Mouse (Mus musculus) CH12.LX (cell line): Measurements from ENCODE around the gene Ltn1. TPM values are rescaled to one million over a fixed set of nuclear protein-coding genes. Genes with fewer than 3 reads are reported as not detected.

Experiments
- DNase-seq: peaks from one replicate; pipeline ENCODE4 v3.0.0-alpha.2; 2013; ENCODE audit errors: extremely low read depth
- H3K27ac ChIP-seq: 2 replicates; pipeline ENCODE4 v1.5.1; 2012; ENCODE audit warnings: low read depth, mild to moderate bottlenecking, control low read depth, moderate library complexity; ENCODE audit not compliant: insufficient read depth
- H3K27me3 ChIP-seq: replicated peaks from 2 replicates; pipeline ENCODE3; 2012; ENCODE audit warnings: inconsistent platforms
- H3K36me3 ChIP-seq, 2 experiments: replicated peaks in 1 of 2; 2 replicates each; pipeline versions ENCODE3 to v1.6.1; 2012; ENCODE audit warnings: inconsistent platforms in 1 of 2, low read length in 1 of 2, mild to moderate bottlenecking in 1 of 2, mixed read lengths in 1 of 2, moderate library complexity in 1 of 2; ENCODE audit not compliant: control insufficient read depth in 1 of 2, insufficient read depth in 1 of 2
- H3K4me1 ChIP-seq, 2 experiments: 2 replicates each; pipeline ENCODE4 v1.6.1; 2012; ENCODE audit warnings: inconsistent platforms in 1 of 2, moderate library complexity in 1 of 2; ENCODE audit not compliant: insufficient read depth in 2 of 2, control insufficient read depth in 1 of 2
- H3K4me2 ChIP-seq: 2 replicates; pipeline ENCODE4 v1.6.1; 2012; ENCODE audit warnings: low read depth, mild to moderate bottlenecking, control low read depth; ENCODE audit not compliant: poor library complexity, insufficient read depth, severe bottlenecking
- H3K4me3 ChIP-seq, 3 experiments: fragments of 150-350 bp in 1 of 3; sonication (generic) in 1 of 3; replicated peaks in 1 of 3; 2 replicates each; pipeline versions ENCODE3 to v1.5.1; 2011 to 2012; ENCODE audit warnings: low read depth in 2 of 3, low read length in 2 of 3, mild to moderate bottlenecking in 2 of 3, moderate library complexity in 2 of 3, control low read depth in 1 of 3, improper control_type of control experiment in 1 of 3, inconsistent platforms in 1 of 3, mixed read lengths in 1 of 3; ENCODE audit not compliant: poor library complexity in 1 of 3
- H3K79me2 ChIP-seq: replicated peaks from 2 replicates; pipeline ENCODE4 v1.6.1; 2012; ENCODE audit warnings: mild to moderate bottlenecking, moderate library complexity; ENCODE audit not compliant: control insufficient read depth, poor library complexity, insufficient read depth, severe bottlenecking; ENCODE audit errors: extremely low read depth
- H3K9ac ChIP-seq: 2 replicates; pipeline ENCODE4 v1.6.1; 2012; ENCODE audit warnings: low read depth, mild to moderate bottlenecking, control low read depth, moderate library complexity; ENCODE audit not compliant: insufficient read depth
- H3K9me3 ChIP-seq: replicated peaks from 2 replicates; pipeline ENCODE3; 2012; ENCODE audit warnings: low read length, inconsistent platforms, mixed read lengths
- BHLHE40 ChIP-seq: IDR thresholded peaks from 2 replicates; pipeline ENCODE4 v1.6.1; 2011; ENCODE audit warnings: mild to moderate bottlenecking, low read depth, low read length, improper control_type of control experiment
- CHD1 ChIP-seq: IDR thresholded peaks from 2 replicates; pipeline ENCODE4 v1.6.1; 2012; ENCODE audit warnings: low read depth, low read length, improper control_type of control experiment, inconsistent platforms
- CHD2 ChIP-seq: IDR thresholded peaks from 2 replicates; pipeline ENCODE4 v1.6.1; 2011; ENCODE audit warnings: low read length, improper control_type of control experiment
- CTCF ChIP-seq, 2 experiments: IDR thresholded peaks in 1 of 2; conservative IDR thresholded peaks in 1 of 2; 2 replicates each; pipeline ENCODE4 v1.5.1; 2011 to 2012; ENCODE audit warnings: low read depth in 2 of 2, low read length in 2 of 2, improper control_type of control experiment in 1 of 2, inconsistent platforms in 1 of 2, mild to moderate bottlenecking in 1 of 2, moderate library complexity in 1 of 2
- E2F4 ChIP-seq: IDR thresholded peaks from 2 replicates; pipeline ENCODE4 v1.6.1; 2011; ENCODE audit warnings: low read depth, low read length, improper control_type of control experiment; ENCODE audit not compliant: insufficient replicate concordance
- ELF1 ChIP-seq: IDR thresholded peaks from 2 replicates; pipeline ENCODE4 v1.6.1; 2014; ENCODE audit warnings: low read depth, mild to moderate bottlenecking, inconsistent platforms, low read length, improper control_type of control experiment
- EP300 ChIP-seq: IDR thresholded peaks from 2 replicates; pipeline ENCODE4 v1.6.1; 2011; ENCODE audit warnings: low read length, improper control_type of control experiment
- ETS1 ChIP-seq: conservative IDR thresholded peaks from 2 replicates; pipeline ENCODE4 v1.6.1; 2012; ENCODE audit warnings: low read depth, mild to moderate bottlenecking, inconsistent platforms, low read length, improper control_type of control experiment, moderate library complexity
- IRF4 ChIP-seq: IDR thresholded peaks from 2 replicates; pipeline ENCODE4 v1.6.1; 2014; ENCODE audit warnings: low read depth, mild to moderate bottlenecking, inconsistent platforms, low read length, improper control_type of control experiment
- JUN ChIP-seq: IDR thresholded peaks from 2 replicates; pipeline ENCODE4 v1.6.1; 2011; ENCODE audit warnings: low read depth, mild to moderate bottlenecking, low read length, improper control_type of control experiment, moderate library complexity; ENCODE audit not compliant: insufficient read depth
- JUND ChIP-seq: conservative IDR thresholded peaks from 2 replicates; pipeline ENCODE4 v1.6.1; 2011; ENCODE audit warnings: low read depth, low read length, improper control_type of control experiment
- KAT2A ChIP-seq: IDR thresholded peaks from 2 replicates; pipeline ENCODE4 v1.6.1; 2012; ENCODE audit warnings: low read length, improper control_type of control experiment, inconsistent platforms; ENCODE audit not compliant: insufficient replicate concordance
- MAZ ChIP-seq: IDR thresholded peaks from 2 replicates; pipeline ENCODE4 v1.6.1; 2012; ENCODE audit warnings: low read depth, mild to moderate bottlenecking, inconsistent platforms, low read length, improper control_type of control experiment, moderate library complexity
- MXI1 ChIP-seq: IDR thresholded peaks from 2 replicates; pipeline ENCODE4 v1.6.1; 2011; ENCODE audit warnings: mild to moderate bottlenecking, low read depth, low read length, improper control_type of control experiment
- NELFE ChIP-seq: IDR thresholded peaks from 2 replicates; pipeline ENCODE4 v1.6.1; 2011; ENCODE audit warnings: low read depth, low read length, improper control_type of control experiment
- NRF1 ChIP-seq: IDR thresholded peaks from 2 replicates; pipeline ENCODE4 v1.6.1; 2014; ENCODE audit warnings: low read depth, mild to moderate bottlenecking, inconsistent platforms, low read length, improper control_type of control experiment, moderate library complexity
- PAX5 ChIP-seq: IDR thresholded peaks from 2 replicates; pipeline ENCODE4 v1.6.1; 2012; ENCODE audit warnings: low read length, inconsistent platforms, mixed read lengths
- POLR2A ChIP-seq: IDR thresholded peaks from 2 replicates; pipeline ENCODE4 v1.6.1; 2011; ENCODE audit warnings: low read depth, mild to moderate bottlenecking, improper control_type of control experiment, low read length
- POLR2AphosphoS2 ChIP-seq: IDR thresholded peaks from 2 replicates; pipeline ENCODE4 v1.6.1; 2011; ENCODE audit warnings: low read depth, low read length, improper control_type of control experiment
- RAD21 ChIP-seq: IDR thresholded peaks from 2 replicates; pipeline ENCODE4 v1.6.1; 2011; ENCODE audit warnings: low read depth, mild to moderate bottlenecking, low read length, improper control_type of control experiment, moderate library complexity
- SMC3 ChIP-seq: IDR thresholded peaks from 2 replicates; pipeline ENCODE4 v1.6.1; 2011; ENCODE audit warnings: low read depth, low read length, improper control_type of control experiment
- TBP ChIP-seq: conservative IDR thresholded peaks from 2 replicates; pipeline ENCODE4 v1.6.1; 2011; ENCODE audit warnings: low read depth, low read length, improper control_type of control experiment
- TCF12 ChIP-seq: IDR thresholded peaks from 2 replicates; pipeline ENCODE4 v1.6.1; 2014; ENCODE audit warnings: low read depth, mild to moderate bottlenecking, inconsistent platforms, low read length, improper control_type of control experiment
- UBTF ChIP-seq: IDR thresholded peaks from 2 replicates; pipeline ENCODE4 v1.6.1; 2012; ENCODE audit warnings: low read depth, mild to moderate bottlenecking, inconsistent platforms, low read length, improper control_type of control experiment, moderate library complexity
- USF2 ChIP-seq: conservative IDR thresholded peaks from 2 replicates; pipeline ENCODE4 v1.6.1; 2011; ENCODE audit warnings: low read depth, low read length, improper control_type of control experiment
- ZC3H11A ChIP-seq: IDR thresholded peaks from 2 replicates; pipeline ENCODE4 v1.6.1; 2012; ENCODE audit warnings: low read depth, mild to moderate bottlenecking, inconsistent platforms, low read length, improper control_type of control experiment
- ZMIZ1 ChIP-seq: IDR thresholded peaks from 2 replicates; pipeline ENCODE4 v1.6.1; 2012; ENCODE audit warnings: low read depth, mild to moderate bottlenecking, inconsistent platforms, low read length, improper control_type of control experiment
- dilution Hi-C: fragments of 300-500 bp; cut with MboI; formaldehyde crosslinking; loops from 2 replicates; pipeline ENCODE4 v1.14.3; 2020; ENCODE audit warnings: low sequenced_read_pairs; ENCODE audit not compliant: extremely low pct_unique_long_range_greater_than_20kb, extremely low pct_ligation_motif_present
- in situ Hi-C: fragments of 300-500 bp; cut with MboI; formaldehyde crosslinking; loops from 3 replicates; pipeline ENCODE4 v1.14.3; 2019; ENCODE audit warnings: low sequenced_read_pairs, low pct_ligation_motif_present, low pct_unique_long_range_greater_than_20kb, mixed read lengths
- polyA plus RNA-seq: library from polyadenylated mRNA; unstranded; fragments of >175 nt; gene quantifications from 2 replicates; pipeline ENCODE4 v1.2.1, GENCODE M21; 2012; ENCODE audit warnings: low read depth; ENCODE audit not compliant: insufficient read length
- total RNA-seq, 2 experiments: library from RNA; depleted of rRNA; stranded (reverse); fragments of 300-350 nt in 1 of 2; fragments of >200 nt in 1 of 2; gene quantifications; 2 replicates each; pipeline ENCODE4 v1.2.3; 2012 to 2014

The Ltn1 gene
- total and polyA plus RNA-seq, 3 experiments, result 21.5 to 34.6 (median 30.8) TPM

DNA sequence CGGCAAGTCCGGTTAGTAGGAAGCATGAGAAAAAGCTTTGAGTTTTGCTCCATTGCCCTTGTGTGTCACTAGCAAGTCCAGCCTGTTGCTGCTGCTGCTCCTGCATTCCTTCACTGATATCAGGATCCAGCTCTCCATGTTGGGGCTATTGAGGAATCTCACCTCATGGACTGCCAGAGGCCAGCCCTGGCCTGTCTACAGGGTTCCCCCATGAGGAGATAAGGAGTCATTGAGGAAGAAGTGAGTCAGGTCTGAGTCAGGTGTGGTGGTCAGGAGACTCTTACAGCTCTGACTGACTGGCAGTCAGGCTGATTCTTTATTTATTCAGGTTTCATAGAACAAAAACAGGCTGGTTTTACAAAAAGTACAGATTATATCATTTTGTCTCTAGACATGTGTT lies 84.3 kb downstream of the Ltn1 start:
- peak; percentile 24 for DNase-seq
- no peaks in the 10 kb centered on the region for H3K36me3 ChIP-seq
- dilution Hi-C loops, result no loop called here
- no peaks in the 10 kb centered on the region for H3K79me2 ChIP-seq
- H3K4me2 ChIP-seq, result no peak overlapping the region
- in situ Hi-C loops, result no loop called here
- peaks cover 0 to 1% of the 10 kb centered on the region in 2 experiments; a peak in 1 of 4 replicates for H3K4me1 ChIP-seq
- TF ChIP-seq KAT2A, result no peak
- 0 out of 4 replicates have a peak, but pooled peaks of 1 of the 2 experiments have one; percentile 10 for TF ChIP-seq CTCF (conservative IDR thresholded peaks at IDR 0.05 in 1 of 2, IDR thresholded peaks at IDR 0.05 in 1 of 2; ENCODE audit: low read depth in 2 of 2, low read length in 2 of 2)
- TF ChIP-seq E2F4, result no peak
- no peak for TF ChIP-seq ZMIZ1
- no peak for TF ChIP-seq NRF1
- TF ChIP-seq BHLHE40, result peak; percentile 40; the same call in 1 of the 2 replicates
- TF ChIP-seq CHD2, result no peak
- TF ChIP-seq JUND, result no peak
- no peak for TF ChIP-seq CHD1
- no peak for TF ChIP-seq IRF4
- no peak for TF ChIP-seq PAX5
- TF ChIP-seq ETS1, result peak; percentile 44; the same call in 1 of the 2 replicates
- no peak for TF ChIP-seq POLR2AphosphoS2
- no peak for TF ChIP-seq JUN
- no peak for TF ChIP-seq ZC3H11A
- no peak; the same call in 1 of the 2 replicates for TF ChIP-seq RAD21
- TF ChIP-seq MAZ, result no peak
- TF ChIP-seq SMC3, result no peak
- no peak for TF ChIP-seq USF2
- no peak for TF ChIP-seq ELF1
- no peak for TF ChIP-seq UBTF
- TF ChIP-seq NELFE, result no peak
- no peak for TF ChIP-seq TBP
- no peak for TF ChIP-seq MXI1
- no peak for TF ChIP-seq POLR2A
- no peak for TF ChIP-seq TCF12
- 0 out of 2 replicates have a peak, but pooled peaks have one; percentile 19 for TF ChIP-seq EP300
- no peak overlapping the region for H3K27ac ChIP-seq
- peaks cover 2% of the 10 kb centered on the region for H3K9me3 ChIP-seq
- no peaks in the 10 kb centered on the region for H3K27me3 ChIP-seq
- H3K9ac ChIP-seq, result no peak overlapping the region
- H3K4me3 ChIP-seq, result no peak overlapping the region
